Mouse (Mus musculus) thymus, postnatal 10 days (tissue): ENCODE measurements around the gene Dirc2.

Experiments used
- DNase-seq, 2 experiments: peaks; one replicate each; pipeline ENCODE4 v3.0.0; 2021; ENCODE audit warnings: low spot score in 2 of 2

The Dirc2 gene

GRCm38 (mm10) chr16:35681327-35682108 is 87.6 kb downstream of the Dirc2 start:
- no peak for DNase-seq

- DNase-seq: no peak
Measured at GRCm38 (mm10) chr16:35678476-35678875, 90.7 kb downstream of the Dirc2 start.

- DNase-seq: no peak
Measured at GRCm38 (mm10) chr16:35677511-35678113, 91.5 kb downstream of the Dirc2 start.

GRCm38 (mm10) chr16:35664847-35665246 is 104.3 kb downstream of the Dirc2 start:
- DNase-seq: no peak

GRCm38 (mm10) chr16:35663831-35664414 is 105.2 kb downstream of the Dirc2 start:
- no peak for DNase-seq

GRCm38 (mm10) chr16:35660222-35660621 is 108.9 kb downstream of the Dirc2 start:
- DNase-seq: no peak

- no peak for DNase-seq
Measured at GRCm38 (mm10) chr16:35653951-35654350, 115.2 kb downstream of the Dirc2 start.

- DNase-seq: no peak
Measured at GRCm38 (mm10) chr16:35652706-35653105, 116.5 kb downstream of the Dirc2 start.

GRCm38 (mm10) chr16:35652206-35652605 is 117.0 kb downstream of the Dirc2 start:
- no peak for DNase-seq

GRCm38 (mm10) chr16:35648862-35649261 is 120.3 kb downstream of the Dirc2 start:
- no peak for DNase-seq
